ENCODE assay signal across 14 mouse cellular contexts in genomic region chr11:113816971-113817548, GRCm38 (mm10).
DNase-seq lines count a peak whose midpoint lies in the region; ATAC-seq and TF ChIP-seq lines count a peak whose summit lies in the region.
"Had no signal": no experiment of that assay in that cellular context is flagged by ENCODE, and none has a peak within 500 bp of the region (broad histone marks: within the 10 kb centered on the region; RNA-seq: fewer than 3 reads in every experiment).

No protein-coding gene starts in this region.

- H3K4me2 ChIP-seq in heart, postnatal 0 days (ENCODE audit: low read depth, low read length) = no peak overlapping the region
- H3K4me2 ChIP-seq: neural tube, embryonic 15.5 days had no signal

- H3K4me1 ChIP-seq in heart, postnatal 0 days (ENCODE audit: control insufficient read depth, insufficient read depth) = peaks cover 8% of the 10 kb centered on the region
- H3K4me1 ChIP-seq in bone marrow macrophage, adult 2 months (ENCODE audit: control insufficient read depth, insufficient read depth, low read length) = peaks cover 25% of the 10 kb centered on the region

- intact Hi-C loops in heart, postnatal 25 days (cut with DNase I) = no loop called here

- H3K9ac ChIP-seq in heart, postnatal 0 days (replicated peaks; ENCODE audit: low read depth, low read length) = no peak overlapping the region
- H3K9ac ChIP-seq: liver, embryonic 14.5 days; neural tube, embryonic 15.5 days had no signal

- H3K36me3 ChIP-seq in heart, postnatal 0 days (replicated peaks; ENCODE audit: control insufficient read depth, insufficient read depth, low read length) = no peaks in the 10 kb centered on the region
- H3K36me3 ChIP-seq: neural tube, embryonic 15.5 days had no signal

- no peak overlapping the region for H3K4me3 ChIP-seq in heart, postnatal 0 days (ENCODE audit: low read depth, low read length)
- no peak overlapping the region for H3K4me3 ChIP-seq in bone marrow macrophage, adult 2 months (ENCODE audit: insufficient read depth, low read length)
- H3K4me3 ChIP-seq: neural tube, embryonic 15.5 days had no signal

- H3K27ac ChIP-seq in heart, postnatal 0 days (ENCODE audit: low read depth) = no peak overlapping the region
- peak overlapping the region; percentile 57 for H3K27ac ChIP-seq in bone marrow macrophage, adult 2 months (ENCODE audit: insufficient read depth, low read depth, low read length)
- H3K27ac ChIP-seq: liver, embryonic 14.5 days had no signal

- H3K27me3 ChIP-seq in heart, postnatal 0 days (ENCODE audit: control insufficient read depth, insufficient read depth, low read length) = no peaks in the 10 kb centered on the region
- H3K27me3 ChIP-seq: neural tube, embryonic 15.5 days had no signal

- H3K9me3 ChIP-seq in heart, postnatal 0 days (replicated peaks; ENCODE audit: control insufficient read depth, low read length) = no peaks in the 10 kb centered on the region
- H3K9me3 ChIP-seq: neural tube, embryonic 15.5 days had no signal

- DNase-seq in heart, postnatal 0 days (ENCODE audit: low spot score) = no peak
- DNase-seq in heart, postnatal 25 days (ENCODE audit: low spot score) = no peak
- peak; percentile 82 for DNase-seq in adrenal gland, adult 2 months
- DNase-seq in cerebellum, postnatal 14 days = no peak
- no peak for DNase-seq in kidney, postnatal 14 days
- DNase-seq: heart, postnatal 36 days; kidney, postnatal 36 days had no signal

- ATAC-seq in heart, postnatal 0 days (ENCODE audit: insufficient read depth, low read depth) = peak; percentile 33; the same call in 1 of the 2 replicates
- peak; percentile 32; the same call in 1 of the 2 replicates for ATAC-seq in megakaryocyte-erythroid progenitor cell, adult 5-6 weeks (replicated peaks; ENCODE audit: low FRiP score, low TSS enrichment, poor library complexity, severe bottlenecking)
- ATAC-seq in monocyte, adult 5-6 weeks (replicated peaks; ENCODE audit: insufficient number of reproducible peaks, low FRiP score, low TSS enrichment, poor library complexity, severe bottlenecking) = no peak
- ATAC-seq: inflammation-experienced regulatory T-cells, adult 6 months; Patski had no signal

- no peak for TF ChIP-seq EP300 in heart, postnatal 0 days (IDR thresholded peaks at IDR 0.05; ENCODE audit: low read depth)

- no peak for TF ChIP-seq POLR2A in bone marrow macrophage, adult 2 months (IDR thresholded peaks at IDR 0.05; ENCODE audit: borderline replicate concordance, low read depth, low read length)

- TF ChIP-seq CTCF in heart, postnatal 0 days (IDR thresholded peaks at IDR 0.05; ENCODE audit: low read depth) = no peak
- TF ChIP-seq CTCF in bone marrow macrophage, adult 2 months (IDR thresholded peaks at IDR 0.05; ENCODE audit: low read depth, low read length) = no peak

- 54% methylated on average over 12 of the region's 12 CpGs for WGBS in heart, postnatal 0 days
